Mouse (Mus musculus): ENCODE data around the gene Ms4a4b. TPM values are rescaled to one million over a fixed set of nuclear protein-coding genes. Genes with fewer than 3 reads are reported as not detected.
"Not testable (repeated sequence)": the region's sequence is repeated elsewhere in the genome, so short reads cannot be mapped to it uniquely, and the experiment has no call there.

The Ms4a4b gene
- polyA plus RNA-seq, 1 experiment = 12.3 TPM

- 65% methylated on average over 2 of the region's 2 CpGs for WGBS
- H3K4me3 ChIP-seq (ENCODE audit: insufficient read depth, low read depth, low read length) = no peak within 1 kb of the TSS
- no peak for DNase-seq
- H3K27ac ChIP-seq (ENCODE audit: insufficient read depth, low read depth, low read length) = no peak within 1 kb of the TSS
- H3K27me3 ChIP-seq (replicated peaks; ENCODE audit: control insufficient read depth, insufficient read depth, low read length) = no peaks in the 10 kb centered on the region
- no peaks in the 10 kb centered on the region for H3K36me3 ChIP-seq (ENCODE audit: control insufficient read depth, insufficient read depth, low read length)
- TF ChIP-seq POLR2A (IDR thresholded peaks at IDR 0.05; ENCODE audit: low read depth, low read length) = no peak
- TF ChIP-seq CTCF (conservative IDR thresholded peaks at IDR 0.05; ENCODE audit: insufficient read depth, insufficient read length, low read depth, low read length) = no peak
- no peaks in the 10 kb centered on the region for H3K4me1 ChIP-seq (ENCODE audit: control insufficient read depth, insufficient read depth, low read length)
These were observed 42.4 kb downstream of the Ms4a4b start, which contains the start of gene Gm8369 for GRCm38 (mm10) chr19:11485746-11486145. Gene Gm8369, plus strand, starts transcription at chr19:11485938.

- no peak for TF ChIP-seq CTCF (conservative IDR thresholded peaks at IDR 0.05; ENCODE audit: insufficient read depth, insufficient read length, low read depth, low read length)
- no peak for TF ChIP-seq POLR2A (IDR thresholded peaks at IDR 0.05; ENCODE audit: low read depth, low read length)
- H3K4me3 ChIP-seq (ENCODE audit: insufficient read depth, low read depth, low read length) = no peak overlapping the region
- H3K4me1 ChIP-seq (ENCODE audit: control insufficient read depth, insufficient read depth, low read length) = no peaks in the 10 kb centered on the region
- no peak overlapping the region for H3K27ac ChIP-seq (ENCODE audit: insufficient read depth, low read depth, low read length)
- H3K36me3 ChIP-seq (ENCODE audit: control insufficient read depth, insufficient read depth, low read length) = no peaks in the 10 kb centered on the region
- no peak for DNase-seq
- 90% methylated on average over 1 of the region's 1 CpGs for WGBS
- H3K27me3 ChIP-seq (replicated peaks; ENCODE audit: control insufficient read depth, insufficient read depth, low read length) = no peaks in the 10 kb centered on the region
These were observed 43.2 kb downstream of the Ms4a4b start for GRCm38 (mm10) chr19:11486599-11486998.

GRCm38 (mm10) chr19:11491406-11492189, 48.2 kb downstream of the Ms4a4b start:
- H3K27ac ChIP-seq (ENCODE audit: insufficient read depth, low read depth, low read length) = no peak overlapping the region
- no peak for TF ChIP-seq POLR2A (IDR thresholded peaks at IDR 0.05; ENCODE audit: low read depth, low read length)
- no peak for TF ChIP-seq CTCF (conservative IDR thresholded peaks at IDR 0.05; ENCODE audit: insufficient read depth, insufficient read length, low read depth, low read length)
- WGBS = 38% methylated on average over 4 of the region's 4 CpGs
- H3K27me3 ChIP-seq (replicated peaks; ENCODE audit: control insufficient read depth, insufficient read depth, low read length) = no peaks in the 10 kb centered on the region
- H3K4me1 ChIP-seq (ENCODE audit: control insufficient read depth, insufficient read depth, low read length) = no peaks in the 10 kb centered on the region
- DNase-seq = no peak
- no peak overlapping the region for H3K4me3 ChIP-seq (ENCODE audit: insufficient read depth, low read depth, low read length)
- no peaks in the 10 kb centered on the region for H3K36me3 ChIP-seq (ENCODE audit: control insufficient read depth, insufficient read depth, low read length)

GRCm38 (mm10) chr19:11492671-11493070, 49.3 kb downstream of the Ms4a4b start:
- H3K4me3 ChIP-seq (ENCODE audit: insufficient read depth, low read depth, low read length) = no peak overlapping the region
- no peak for DNase-seq
- 85% methylated on average over 1 of the region's 1 CpGs for WGBS

GRCm38 (mm10) chr19:11494519-11494918, 51.2 kb downstream of the Ms4a4b start:
- no peaks in the 10 kb centered on the region for H3K36me3 ChIP-seq (ENCODE audit: control insufficient read depth, insufficient read depth, low read length)
- H3K4me3 ChIP-seq (ENCODE audit: insufficient read depth, low read depth, low read length) = no peak overlapping the region
- H3K27ac ChIP-seq (ENCODE audit: insufficient read depth, low read depth, low read length) = no peak overlapping the region
- TF ChIP-seq POLR2A (IDR thresholded peaks at IDR 0.05; ENCODE audit: low read depth, low read length) (no peak), CTCF (conservative IDR thresholded peaks at IDR 0.05; ENCODE audit: insufficient read depth, insufficient read length, low read depth, low read length) (no peak)
- no peak for DNase-seq
- H3K27me3 ChIP-seq (replicated peaks; ENCODE audit: control insufficient read depth, insufficient read depth, low read length) = no peaks in the 10 kb centered on the region
- WGBS = 83% methylated on average over 3 of the region's 3 CpGs
- no peaks in the 10 kb centered on the region for H3K4me1 ChIP-seq (ENCODE audit: control insufficient read depth, insufficient read depth, low read length)

More at GRCm38 (mm10) chr19:11492671-11493070, 49.3 kb downstream of the Ms4a4b start:
- no peaks in the 10 kb centered on the region for H3K36me3 ChIP-seq (ENCODE audit: control insufficient read depth, insufficient read depth, low read length)
- H3K27ac ChIP-seq (ENCODE audit: insufficient read depth, low read depth, low read length) = no peak overlapping the region
- no peak for TF ChIP-seq CTCF (conservative IDR thresholded peaks at IDR 0.05; ENCODE audit: insufficient read depth, insufficient read length, low read depth, low read length)
- no peak for TF ChIP-seq POLR2A (IDR thresholded peaks at IDR 0.05; ENCODE audit: low read depth, low read length)
- H3K4me1 ChIP-seq (ENCODE audit: control insufficient read depth, insufficient read depth, low read length) = no peaks in the 10 kb centered on the region
- no peaks in the 10 kb centered on the region for H3K27me3 ChIP-seq (replicated peaks; ENCODE audit: control insufficient read depth, insufficient read depth, low read length)

GRCm38 (mm10) chr19:11496361-11496760, 53.0 kb downstream of the Ms4a4b start:
- Histone ChIP-seq H3K4me1 (ENCODE audit: control insufficient read depth, insufficient read depth, low read length) (no peaks in the 10 kb centered on the region), H3K4me3 (ENCODE audit: insufficient read depth, low read depth, low read length) (no peak overlapping the region), H3K27ac (ENCODE audit: insufficient read depth, low read depth, low read length) (no peak overlapping the region), H3K27me3 (replicated peaks; ENCODE audit: control insufficient read depth, insufficient read depth, low read length) (no peaks in the 10 kb centered on the region), H3K36me3 (ENCODE audit: control insufficient read depth, insufficient read depth, low read length) (no peaks in the 10 kb centered on the region)
- TF ChIP-seq POLR2A (IDR thresholded peaks at IDR 0.05; ENCODE audit: low read depth, low read length) (no peak), CTCF (conservative IDR thresholded peaks at IDR 0.05; ENCODE audit: insufficient read depth, insufficient read length, low read depth, low read length) (no peak)
- no peak for DNase-seq
- WGBS = 79% methylated on average over 6 of the region's 6 CpGs

GRCm38 (mm10) chr19:11497300-11497699, 53.9 kb downstream of the Ms4a4b start:
- not testable (repeated sequence) for H3K4me1 ChIP-seq (ENCODE audit: control insufficient read depth, insufficient read depth, low read length); H3K4me3 ChIP-seq (ENCODE audit: insufficient read depth, low read depth, low read length); DNase-seq; H3K36me3 ChIP-seq (ENCODE audit: control insufficient read depth, insufficient read depth, low read length); H3K27ac ChIP-seq (ENCODE audit: insufficient read depth, low read depth, low read length); H3K27me3 ChIP-seq (replicated peaks; ENCODE audit: control insufficient read depth, insufficient read depth, low read length)
- 64% methylated on average over 1 of the region's 1 CpGs for WGBS
